Mouse (Mus musculus) testis, adult 2 months (tissue): ENCODE results near the gene Tnnt3. TPM values are rescaled to one million over a fixed set of nuclear protein-coding genes. Genes with fewer than 3 reads are reported as not detected.

Experiments
- H3K27ac ChIP-seq: fragments of 200-500 bp; 2 replicates; pipeline ENCODE4 v1.5.1; 2012; ENCODE audit warnings: low read depth, low read length; ENCODE audit not compliant: control insufficient read depth, insufficient read depth
- H3K27me3 ChIP-seq: fragments of 200-500 bp; 2 replicates; pipeline ENCODE4 v1.6.1; 2012; ENCODE audit warnings: mild to moderate bottlenecking, low read length, moderate library complexity; ENCODE audit not compliant: control insufficient read depth, insufficient read depth
- H3K36me3 ChIP-seq: fragments of 200-500 bp; 2 replicates; pipeline ENCODE4 v1.6.1; 2012; ENCODE audit warnings: mild to moderate bottlenecking, low read length; ENCODE audit not compliant: control insufficient read depth, insufficient read depth
- H3K4me1 ChIP-seq: fragments of 200-500 bp; 2 replicates; pipeline ENCODE4 v1.6.1; 2012; ENCODE audit warnings: low read length; ENCODE audit not compliant: control insufficient read depth, insufficient read depth
- H3K4me3 ChIP-seq: fragments of 200-500 bp; 2 replicates; pipeline ENCODE4 v1.5.1; 2012; ENCODE audit warnings: low read depth, mild to moderate bottlenecking, low read length, moderate library complexity, mixed read lengths; ENCODE audit not compliant: control insufficient read depth
- CTCF ChIP-seq: fragments of 200-500 bp; IDR thresholded peaks from 2 replicates; pipeline ENCODE4 v1.5.1; 2012; ENCODE audit warnings: low read depth, mild to moderate bottlenecking, inconsistent platforms, low read length, moderate library complexity; ENCODE audit not compliant: control insufficient read depth, insufficient read depth, insufficient replicate concordance
- POLR2A ChIP-seq: fragments of 200-500 bp; IDR thresholded peaks from 2 replicates; pipeline ENCODE4 v1.6.1; 2012; ENCODE audit warnings: low read depth, mild to moderate bottlenecking, inconsistent platforms, low read length, moderate library complexity; ENCODE audit not compliant: control insufficient read depth
- polyA plus RNA-seq: library from polyadenylated mRNA; depleted of rRNA; stranded (reverse); fragments of >200 nt; gene quantifications from 2 replicates; pipeline ENCODE4 v1.2.3, GENCODE M21; 2012

The Tnnt3 gene
- polyA plus RNA-seq, 1 experiment: not detected

DNA sequence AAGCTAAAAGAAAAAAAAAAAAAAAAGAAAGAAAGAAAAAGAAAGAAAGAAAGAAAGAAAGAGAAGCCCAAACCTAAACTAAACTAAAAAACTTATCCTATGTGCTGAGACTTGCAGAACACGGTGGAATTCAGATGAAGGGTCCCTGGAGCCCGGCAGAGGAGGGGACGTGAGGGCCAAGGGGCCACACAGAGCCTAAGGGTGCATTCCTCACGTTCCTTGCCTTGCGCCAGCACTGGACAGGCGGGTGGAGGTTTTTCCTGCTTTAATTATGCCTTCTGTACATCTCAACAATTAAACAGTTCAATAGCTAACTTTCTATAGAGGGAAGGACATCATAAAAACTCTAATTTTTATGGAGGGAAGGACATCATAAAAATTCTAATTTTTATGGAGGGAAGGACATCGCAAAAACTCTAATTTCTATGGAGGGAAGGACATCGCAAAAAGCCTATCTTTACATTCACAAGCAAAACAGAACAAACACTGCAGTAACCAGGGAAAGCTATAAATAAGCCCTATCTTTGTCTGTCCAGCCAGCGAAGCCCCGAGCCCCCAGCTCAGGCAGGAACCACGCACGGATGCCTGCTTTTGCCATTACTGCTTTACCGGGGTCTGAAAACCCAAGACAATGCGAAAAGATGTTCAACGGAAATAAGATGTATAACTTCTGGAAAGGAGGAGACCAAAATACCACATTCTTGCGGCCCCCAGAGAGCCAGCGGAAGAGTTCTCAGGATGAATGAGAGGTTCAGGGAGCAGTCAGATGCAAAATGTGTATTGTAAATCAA is 24.8 kb downstream of the Tnnt3 start:
- no peak overlapping the region for H3K4me3 ChIP-seq
- H3K27ac ChIP-seq: no peak overlapping the region
- H3K4me1 ChIP-seq: no peaks in the 10 kb centered on the region
- TF ChIP-seq CTCF (no peak), POLR2A (no peak)
- no peaks in the 10 kb centered on the region for H3K27me3 ChIP-seq
- H3K36me3 ChIP-seq: no peaks in the 10 kb centered on the region

DNA sequence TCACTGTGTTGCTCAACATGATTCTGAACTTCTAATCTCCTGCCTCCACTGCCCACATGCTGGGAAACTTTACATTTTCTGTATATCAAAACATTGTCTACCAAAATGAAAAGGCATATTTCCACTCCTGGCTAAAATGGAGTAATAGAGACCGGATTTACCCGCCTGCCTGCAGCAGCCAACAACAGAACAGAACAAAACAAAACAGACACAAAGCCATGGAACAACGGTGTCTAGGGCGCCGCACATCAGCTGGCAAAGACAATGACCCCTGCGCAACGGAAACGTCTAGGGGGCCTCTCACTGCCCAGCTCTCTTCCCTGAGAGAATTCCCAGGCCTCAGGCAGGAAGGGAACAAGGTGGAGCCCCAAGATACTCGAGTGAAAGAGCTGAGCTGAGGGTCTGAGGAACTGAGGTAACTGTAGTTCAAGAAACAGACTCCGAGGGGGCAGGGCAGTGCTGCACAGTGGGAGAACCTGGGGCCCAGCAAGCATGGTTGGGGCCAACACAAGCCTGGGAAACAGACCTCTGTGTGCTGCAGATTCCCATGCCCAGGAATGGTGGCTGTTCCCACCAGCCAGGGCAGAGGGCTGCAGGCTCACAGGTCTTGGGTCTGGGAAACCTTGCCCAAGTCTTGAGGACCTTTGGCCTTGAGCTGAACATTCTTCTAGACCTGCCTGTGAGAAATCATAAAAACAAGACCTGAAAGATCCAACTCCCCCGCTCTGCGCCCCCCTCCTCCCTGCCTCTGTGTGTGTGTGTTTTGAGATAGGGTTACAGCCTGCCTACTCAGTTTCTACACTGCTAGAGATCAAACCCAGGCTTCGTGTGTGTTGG is 26.9 kb downstream of the Tnnt3 start:
- Histone ChIP-seq H3K27ac (0 out of 2 replicates have a peak overlapping the region, but pooled peaks have one; percentile 4), H3K4me1 (no peaks in the 10 kb centered on the region), H3K27me3 (no peaks in the 10 kb centered on the region), H3K4me3 (no peak overlapping the region), H3K36me3 (no peaks in the 10 kb centered on the region)
- TF ChIP-seq POLR2A (no peak), CTCF (no peak)

DNA sequence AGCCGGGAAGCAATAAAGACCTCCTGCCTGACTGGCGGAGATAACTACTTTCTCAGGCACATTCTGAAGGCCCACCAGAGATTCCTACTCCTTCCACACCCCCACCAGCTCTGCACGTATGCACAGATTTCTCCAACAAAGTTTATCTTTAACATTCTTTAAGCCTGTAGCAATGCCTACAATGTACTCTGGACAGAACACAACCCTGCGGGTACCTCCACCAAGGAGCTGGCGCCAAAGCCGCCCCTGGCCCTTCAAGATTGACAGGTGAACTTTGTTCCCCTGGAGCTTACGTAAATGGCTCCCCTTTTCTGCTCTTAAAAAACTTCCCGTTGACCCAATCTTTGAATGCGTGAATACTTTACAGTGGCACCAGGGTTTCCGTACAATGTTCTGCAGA is 30.7 kb downstream of the Tnnt3 start:
- H3K27me3 ChIP-seq: no peaks in the 10 kb centered on the region
- no peak overlapping the region for H3K27ac ChIP-seq
- no peaks in the 10 kb centered on the region for H3K36me3 ChIP-seq
- no peak overlapping the region for H3K4me3 ChIP-seq
- TF ChIP-seq CTCF (no peak), POLR2A (no peak)
- H3K4me1 ChIP-seq: peaks cover 8% of the 10 kb centered on the region

GRCm38 (mm10) chr7:142531973-142532521 is 33.4 kb downstream of the Tnnt3 start:
- Histone ChIP-seq H3K27me3 (no peaks in the 10 kb centered on the region), H3K4me3 (no peak overlapping the region), H3K36me3 (no peaks in the 10 kb centered on the region), H3K27ac (no peak overlapping the region), H3K4me1 (peaks cover 8% of the 10 kb centered on the region)
- TF ChIP-seq CTCF: no peak
- no peak for TF ChIP-seq POLR2A

DNA sequence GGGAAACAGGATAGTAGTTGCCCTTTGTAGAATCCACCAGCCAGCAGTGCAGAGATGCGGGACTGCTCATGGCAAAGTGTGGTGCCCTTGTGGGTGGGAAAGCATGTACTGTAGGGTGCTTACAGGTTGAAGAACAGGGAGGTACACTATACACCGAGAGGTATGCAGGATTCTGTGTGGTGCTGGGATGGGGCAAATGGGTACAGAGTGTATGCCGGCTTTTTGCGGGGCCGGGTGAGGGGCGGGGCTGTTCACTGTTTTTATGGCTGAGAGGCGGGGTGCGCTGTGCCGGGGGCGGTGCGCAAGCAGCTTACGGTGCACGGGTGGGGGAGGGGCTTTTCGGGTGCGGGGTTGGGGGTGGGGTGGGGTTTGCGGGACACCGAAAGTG is 34.0 kb downstream of the Tnnt3 start, which contains the start of gene Mrpl23:
TSS of gene Mrpl23 (plus strand) at position 16 of the 388 bp plus-strand sequence.
- TF ChIP-seq CTCF (no peak), POLR2A (no peak)
- Histone ChIP-seq H3K27me3 (no peaks in the 10 kb centered on the region), H3K36me3 (no peaks in the 10 kb centered on the region), H3K4me1 (peaks cover 8% of the 10 kb centered on the region), H3K27ac (peak within 1 kb of the TSS; percentile 74; the same call in 1 of the 2 replicates), H3K4me3 (peak within 1 kb of the TSS; percentile 92)

DNA sequence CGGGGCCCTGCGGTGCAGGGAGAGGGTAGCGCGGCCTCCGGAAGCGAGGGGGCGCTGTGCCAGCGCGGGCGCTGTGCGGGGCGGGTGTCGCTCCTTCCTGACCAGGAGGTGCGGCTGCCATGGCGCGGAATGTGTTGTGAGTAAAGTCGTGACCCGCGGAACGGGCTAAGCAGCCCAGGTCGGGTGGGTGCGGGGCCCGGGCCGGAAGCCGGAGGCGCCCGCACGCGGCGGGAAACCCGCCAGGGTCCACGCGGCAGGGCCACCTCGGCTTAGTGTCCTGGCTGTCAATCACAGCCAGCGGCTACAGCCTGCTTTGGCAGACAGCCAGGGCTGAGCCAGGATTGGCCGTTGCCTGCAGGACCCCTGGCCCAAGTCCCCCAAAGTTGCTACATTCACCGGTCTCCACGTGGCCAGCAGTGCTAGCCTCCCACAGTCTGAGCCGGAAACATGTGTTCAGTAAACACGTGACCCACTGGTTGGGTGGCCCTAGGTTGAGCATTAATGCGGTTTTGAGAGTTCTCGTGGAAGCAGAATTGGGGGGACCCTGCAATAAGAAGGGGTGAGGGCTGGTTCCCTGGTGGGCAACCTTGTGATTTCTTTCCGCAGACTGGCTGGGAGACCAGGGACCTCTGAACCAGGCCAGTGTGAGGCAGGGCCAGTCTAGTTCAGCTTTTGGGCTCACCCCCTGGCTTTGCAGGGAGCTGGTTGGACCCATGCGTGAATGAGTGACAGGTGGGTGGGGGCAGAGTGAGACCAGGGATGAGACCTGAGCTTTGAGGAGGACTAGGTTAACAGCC is 34.6 kb downstream of the Tnnt3 start:
- H3K27me3 ChIP-seq: no peaks in the 10 kb centered on the region
- peak overlapping the region; percentile 92 for H3K4me3 ChIP-seq
- TF ChIP-seq CTCF (peak; percentile 87; the same call in 1 of the 2 replicates), POLR2A (peak; percentile 51)
- no peaks in the 10 kb centered on the region for H3K36me3 ChIP-seq
- H3K4me1 ChIP-seq: peaks cover 8% of the 10 kb centered on the region
- H3K27ac ChIP-seq: peak overlapping the region; percentile 74; the same call in 1 of the 2 replicates
